Mouse (Mus musculus) hindbrain, embryonic 15.5 days (tissue): Measurements from ENCODE around the gene Zfp536. TPM values are rescaled to one million over a fixed set of nuclear protein-coding genes. Genes with fewer than 3 reads are reported as not detected.

Source experiments
- ATAC-seq: fragments of 200-750 bp; cut with Nextera tagmentation; 2 replicates; pipeline ENCODE4 v1.8.0; 2017; ENCODE audit warnings: low read depth, moderate number of reproducible peaks, moderate TSS enrichment; ENCODE audit not compliant: low FRiP score
- H3K27ac ChIP-seq: fragments of 300-500 bp; sonication (generic); replicated peaks from 2 replicates; pipeline ENCODE4 v1.5.1; 2015; ENCODE audit warnings: mild to moderate bottlenecking, inconsistent platforms
- H3K27me3 ChIP-seq: fragments of 300-500 bp; sonication (generic); 2 replicates; pipeline ENCODE4 v1.6.1; 2015; ENCODE audit warnings: control low read depth, inconsistent platforms
- H3K36me3 ChIP-seq: fragments of 300-500 bp; sonication (generic); 2 replicates; pipeline ENCODE4 v1.6.1; 2015; ENCODE audit warnings: control low read depth, inconsistent platforms
- H3K4me1 ChIP-seq: fragments of 300-500 bp; sonication (generic); replicated peaks from 2 replicates; pipeline ENCODE4 v1.6.1; 2015; ENCODE audit warnings: control low read depth, inconsistent platforms
- H3K4me2 ChIP-seq: fragments of 300-500 bp; sonication (generic); 2 replicates; pipeline ENCODE4 v1.6.1; 2015; ENCODE audit warnings: moderate library complexity, mild to moderate bottlenecking, inconsistent platforms
- H3K4me3 ChIP-seq: fragments of 300-500 bp; sonication (generic); 2 replicates; pipeline ENCODE4 v1.5.1; 2015; ENCODE audit warnings: mild to moderate bottlenecking, inconsistent platforms
- H3K9ac ChIP-seq: fragments of 300-500 bp; sonication (generic); 2 replicates; pipeline ENCODE4 v1.6.1; 2015; ENCODE audit warnings: inconsistent platforms
- H3K9me3 ChIP-seq: fragments of 300-500 bp; sonication (generic); 2 replicates; pipeline ENCODE4 v1.6.1; 2016; ENCODE audit warnings: control low read depth, inconsistent platforms
- WGBS: fragments of 180-500 bp; shearing (Covaris S2); methylation state at CpG from one replicate; pipeline ENCODE4 v1.1.7; 2015; 5-methylcytosine and 5-hydroxymethylcytosine counted together
- polyA plus RNA-seq: library from polyadenylated mRNA; unstranded; fragments of >200 nt; fragmentation: Nextera tagmentation; extraction: Ambion mirVana; gene quantifications from 2 replicates; pipeline ENCODE4 v1.2.1, GENCODE M21; 2015

The Zfp536 gene
- polyA plus RNA-seq, 1 experiment from 2014 or later = 36.0 TPM

- Histone ChIP-seq H3K36me3 (no peaks in the 10 kb centered on the region), H3K4me2 (no peak overlapping the region), H3K4me3 (no peak overlapping the region), H3K4me1 (peaks cover 22% of the 10 kb centered on the region), H3K9me3 (no peaks in the 10 kb centered on the region), H3K27me3 (no peaks in the 10 kb centered on the region), H3K27ac (no peak overlapping the region), H3K9ac (no peak overlapping the region)
- ATAC-seq = no peak
- 88% methylated on average over 7 of the region's 7 CpGs for WGBS
Observed at GRCm38 (mm10) chr7:37663676-37664365, 109.6 kb downstream of the Zfp536 start.

GRCm38 (mm10) chr7:37648671-37649070, 124.8 kb downstream of the Zfp536 start:
- no peak overlapping the region for H3K27ac ChIP-seq
- no peak for ATAC-seq
- peaks cover 30% of the 10 kb centered on the region for H3K4me1 ChIP-seq
- H3K36me3 ChIP-seq = no peaks in the 10 kb centered on the region
- H3K9ac ChIP-seq = no peak overlapping the region
- no peak overlapping the region for H3K4me2 ChIP-seq
- 88% methylated on average over 11 of the region's 11 CpGs for WGBS
- H3K4me3 ChIP-seq = no peak overlapping the region
- no peaks in the 10 kb centered on the region for H3K27me3 ChIP-seq
- no peaks in the 10 kb centered on the region for H3K9me3 ChIP-seq

- H3K36me3 ChIP-seq = no peaks in the 10 kb centered on the region
- 89% methylated on average over 21 of the region's 21 CpGs for whole genome bisulfite sequencing
- H3K27ac ChIP-seq = no peak overlapping the region
Observed at GRCm38 (mm10) chr7:37647917-37648615, 125.4 kb downstream of the Zfp536 start.

GRCm38 (mm10) chr7:37639740-37640397, 133.6 kb downstream of the Zfp536 start:
- Histone ChIP-seq H3K4me2 (no peak overlapping the region), H3K4me1 (peaks cover 8% of the 10 kb centered on the region), H3K36me3 (no peaks in the 10 kb centered on the region), H3K9ac (no peak overlapping the region), H3K27me3 (no peaks in the 10 kb centered on the region), H3K27ac (peak overlapping the region; percentile 51; the same call in 1 of the 2 replicates), H3K4me3 (no peak overlapping the region), H3K9me3 (no peaks in the 10 kb centered on the region)
- WGBS = 28% methylated on average over 12 of the region's 12 CpGs
- 0 out of 2 replicates have a peak, but pooled peaks have one; percentile 47 for ATAC-seq

More at GRCm38 (mm10) chr7:37647917-37648615, 125.4 kb downstream of the Zfp536 start:
- Histone ChIP-seq H3K4me2 (no peak overlapping the region), H3K4me1 (peaks cover 30% of the 10 kb centered on the region), H3K9me3 (no peaks in the 10 kb centered on the region), H3K27me3 (no peaks in the 10 kb centered on the region), H3K9ac (no peak overlapping the region), H3K4me3 (no peak overlapping the region)
- no peak for ATAC-seq

- H3K4me1 ChIP-seq = peaks cover 2% of the 10 kb centered on the region; the same call in 1 of the 2 replicates
- H3K36me3 ChIP-seq = no peaks in the 10 kb centered on the region
- ATAC-seq = no peak
- H3K27ac ChIP-seq = no peak overlapping the region
- H3K9ac ChIP-seq = no peak overlapping the region
- no peak overlapping the region for H3K4me3 ChIP-seq
- no peaks in the 10 kb centered on the region for H3K27me3 ChIP-seq
- no peak overlapping the region for H3K4me2 ChIP-seq
- H3K9me3 ChIP-seq = no peaks in the 10 kb centered on the region
- 63% methylated on average over 5 of the region's 5 CpGs for WGBS
Observed at GRCm38 (mm10) chr7:37634812-37635211, 138.6 kb downstream of the Zfp536 start.

- no peak for ATAC-seq
- no peaks in the 10 kb centered on the region for H3K36me3 ChIP-seq
- 81% methylated on average over 7 of the region's 7 CpGs for WGBS
- H3K27ac ChIP-seq = no peak overlapping the region
- H3K4me3 ChIP-seq = no peak overlapping the region
- H3K9me3 ChIP-seq = no peaks in the 10 kb centered on the region
- no peaks in the 10 kb centered on the region for H3K27me3 ChIP-seq
- peaks cover 20% of the 10 kb centered on the region for H3K4me1 ChIP-seq
- H3K4me2 ChIP-seq = no peak overlapping the region
- no peak overlapping the region for H3K9ac ChIP-seq
Observed at GRCm38 (mm10) chr7:37630410-37630809, 143.0 kb downstream of the Zfp536 start.

- 22% methylated on average over 6 of the region's 6 CpGs for WGBS
- no peak for ATAC-seq
- no peaks in the 10 kb centered on the region for H3K27me3 ChIP-seq
- H3K9me3 ChIP-seq = no peaks in the 10 kb centered on the region
- H3K4me2 ChIP-seq = no peak overlapping the region
- H3K27ac ChIP-seq = peak overlapping the region; percentile 72
- H3K4me3 ChIP-seq = no peak overlapping the region
- H3K36me3 ChIP-seq = no peaks in the 10 kb centered on the region
- H3K4me1 ChIP-seq = peaks cover 37% of the 10 kb centered on the region
- no peak overlapping the region for H3K9ac ChIP-seq
Observed at GRCm38 (mm10) chr7:37627897-37628510, 145.4 kb downstream of the Zfp536 start.

GRCm38 (mm10) chr7:37625758-37626157, 147.7 kb downstream of the Zfp536 start:
- 16% methylated on average over 8 of the region's 8 CpGs for WGBS
- Histone ChIP-seq H3K27me3 (no peaks in the 10 kb centered on the region), H3K4me1 (peaks cover 37% of the 10 kb centered on the region), H3K4me2 (peak overlapping the region; percentile 35), H3K36me3 (no peaks in the 10 kb centered on the region), H3K9ac (no peak overlapping the region), H3K27ac (peak overlapping the region; percentile 73), H3K4me3 (no peak overlapping the region), H3K9me3 (no peaks in the 10 kb centered on the region)
- ATAC-seq = no peak

GRCm38 (mm10) chr7:37624759-37625340, 148.6 kb downstream of the Zfp536 start:
- no peaks in the 10 kb centered on the region for H3K36me3 ChIP-seq
- peak overlapping the region; percentile 48 for H3K4me3 ChIP-seq
- H3K9ac ChIP-seq = peak overlapping the region; percentile 54
- peak overlapping the region; percentile 83 for H3K4me2 ChIP-seq
- ATAC-seq = peak; percentile 46
- 2% methylated on average over 20 of the region's 20 CpGs for WGBS
- no peaks in the 10 kb centered on the region for H3K27me3 ChIP-seq
- H3K9me3 ChIP-seq = no peaks in the 10 kb centered on the region
- peaks cover 37% of the 10 kb centered on the region for H3K4me1 ChIP-seq
- peak overlapping the region; percentile 91 for H3K27ac ChIP-seq

GRCm38 (mm10) chr7:37623903-37624758, 149.3 kb downstream of the Zfp536 start:
- WGBS = 1% methylated on average over 43 of the region's 62 CpGs
- no peaks in the 10 kb centered on the region for H3K27me3 ChIP-seq
- peaks cover 37% of the 10 kb centered on the region for H3K4me1 ChIP-seq
- peak; percentile 70 for ATAC-seq
- H3K9ac ChIP-seq = peak overlapping the region; percentile 54
- peak overlapping the region; percentile 83 for H3K4me2 ChIP-seq
- H3K27ac ChIP-seq = peak overlapping the region; percentile 91
- no peaks in the 10 kb centered on the region for H3K9me3 ChIP-seq
- H3K4me3 ChIP-seq = peak overlapping the region; percentile 48
- no peaks in the 10 kb centered on the region for H3K36me3 ChIP-seq

- 54% methylated on average over 7 of the region's 7 CpGs for WGBS
- H3K4me2 ChIP-seq = no peak overlapping the region
- no peaks in the 10 kb centered on the region for H3K27me3 ChIP-seq
- no peak for ATAC-seq
- no peak overlapping the region for H3K4me3 ChIP-seq
- no peaks in the 10 kb centered on the region for H3K9me3 ChIP-seq
- H3K4me1 ChIP-seq = peaks cover 9% of the 10 kb centered on the region
- no peaks in the 10 kb centered on the region for H3K36me3 ChIP-seq
- no peak overlapping the region for H3K9ac ChIP-seq
- H3K27ac ChIP-seq = no peak overlapping the region
Observed at GRCm38 (mm10) chr7:37619254-37619653, 154.2 kb downstream of the Zfp536 start.
